Mouse (Mus musculus): Measurements from ENCODE around the gene Slc5a2.

DNA sequence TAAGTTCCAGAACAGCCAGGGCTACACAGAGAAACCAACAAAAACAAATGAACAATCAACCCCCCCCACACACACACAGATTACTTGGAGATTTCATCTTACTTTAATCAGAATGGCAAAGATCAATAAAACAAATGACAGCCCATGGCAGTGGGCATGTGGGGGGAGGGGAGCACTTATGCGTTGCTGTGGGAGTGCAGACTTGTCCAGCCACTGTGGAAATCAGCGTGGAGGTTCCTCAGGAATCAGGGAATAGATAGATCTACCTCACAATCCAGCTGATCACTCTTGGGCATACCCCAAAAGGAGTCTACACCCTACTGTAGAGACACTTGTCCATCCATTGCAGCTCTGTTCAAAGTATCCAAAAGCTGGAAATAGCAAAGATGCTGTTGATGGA, 10.5 kb upstream of the Slc5a2 start:
- TF ChIP-seq CTCF (conservative IDR thresholded peaks at IDR 0.05; ENCODE audit: low read length) (no peak), NANOG (IDR thresholded peaks at IDR 0.05; ENCODE audit: borderline replicate concordance, low read length) (no peak), POU5F1 (IDR thresholded peaks at IDR 0.05; ENCODE audit: borderline replicate concordance, low read length) (no peak)
